Mouse (Mus musculus) kidney, postnatal 0 days (tissue): ENCODE measurements around the gene Gpr3. TPM values are rescaled to one million over a fixed set of nuclear protein-coding genes. Genes with fewer than 3 reads are reported as not detected.
A peak's percentile ranks its signal among the peaks of the same experiment; 100 is the strongest.

Source experiments
- ATAC-seq: fragments of 200-750 bp; cut with Nextera tagmentation; replicated peaks from 2 replicates; pipeline ENCODE4 v1.8.0; 2017; ENCODE audit warnings: low read depth, moderate number of reproducible peaks, moderate TSS enrichment, moderate library complexity; ENCODE audit not compliant: low FRiP score
- DNase-seq: peaks from one replicate; pipeline ENCODE4 v3.0.0-alpha.2; 2016; ENCODE audit warnings: low spot score
- H3K27ac ChIP-seq: fragments of 300-500 bp; sonication (generic); 2 replicates; pipeline ENCODE4 v1.5.1; 2014; ENCODE audit warnings: mild to moderate bottlenecking
- H3K27me3 ChIP-seq: fragments of 300-500 bp; sonication (generic); 2 replicates; pipeline ENCODE4 v1.6.1; 2014; ENCODE audit warnings: low read length, mixed read lengths; ENCODE audit not compliant: insufficient read depth
- H3K36me3 ChIP-seq: fragments of 300-500 bp; sonication (generic); 2 replicates; pipeline ENCODE4 v1.6.1; 2014; ENCODE audit warnings: low read length, mixed read lengths; ENCODE audit not compliant: insufficient read depth
- H3K4me1 ChIP-seq: fragments of 300-500 bp; sonication (generic); replicated peaks from 2 replicates; pipeline ENCODE4 v1.6.1; 2014; ENCODE audit warnings: antibody characterized with exemption, low read length, mixed read lengths; ENCODE audit not compliant: insufficient read depth
- H3K4me2 ChIP-seq: fragments of 300-500 bp; sonication (generic); 2 replicates; pipeline ENCODE4 v1.6.1; 2014; ENCODE audit warnings: mild to moderate bottlenecking, low read length, moderate library complexity, mixed read lengths
- H3K4me3 ChIP-seq: fragments of 300-500 bp; sonication (generic); replicated peaks from 2 replicates; pipeline ENCODE4 v1.5.1; 2014; ENCODE audit warnings: low read depth, low read length
- H3K9ac ChIP-seq: fragments of 300-500 bp; sonication (generic); 2 replicates; pipeline ENCODE4 v1.6.1; 2014; ENCODE audit warnings: low read depth, low read length
- H3K9me3 ChIP-seq: fragments of 300-500 bp; sonication (generic); replicated peaks from 2 replicates; pipeline ENCODE4 v1.6.1; 2016; ENCODE audit warnings: low read length, inconsistent platforms, mixed read lengths
- CTCF ChIP-seq: IDR thresholded peaks from 2 replicates; pipeline ENCODE4 v1.5.1; 2016; ENCODE audit warnings: antibody characterized with exemption, low read depth, mild to moderate bottlenecking, moderate library complexity
- WGBS: fragments of 180-500 bp; shearing (Covaris S2); extraction: QIAGEN DNeasy Blood & Tissue Kit; methylation state at CpG from one replicate; pipeline ENCODE4 v1.1.7; 2014; 5-methylcytosine and 5-hydroxymethylcytosine counted together
- polyA plus RNA-seq: library from polyadenylated mRNA; unstranded; fragments of >200 nt; fragmentation: Nextera tagmentation; extraction: Ambion mirVana; gene quantifications from 2 replicates; pipeline ENCODE4 v1.2.1, GENCODE M21; 2015

The Gpr3 gene
- polyA plus RNA-seq, 1 experiment from 2014 or later = 0.54 TPM

- Histone ChIP-seq H3K9ac (no peak overlapping the region), H3K36me3 (no peaks in the 10 kb centered on the region), H3K4me3 (no peak overlapping the region), H3K27ac (no peak overlapping the region), H3K27me3 (no peaks in the 10 kb centered on the region), H3K4me1 (peaks cover 12% of the 10 kb centered on the region; the same call in 1 of the 2 replicates), H3K4me2 (peak overlapping the region; percentile 99), H3K9me3 (no peaks in the 10 kb centered on the region)
- WGBS = 17% methylated on average over 10 of the region's 10 CpGs
- ATAC-seq (no peak), DNase-seq (no peak)
- no peak for TF ChIP-seq CTCF
Observed at GRCm38 (mm10) chr4:133213661-133214060, 1.3 kb upstream of the Gpr3 start.

GRCm38 (mm10) chr4:133213268-133213590 is 893 bp upstream of the Gpr3 start:
- no peaks in the 10 kb centered on the region for H3K36me3 ChIP-seq
- no peaks in the 10 kb centered on the region for H3K9me3 ChIP-seq
- no peak for DNase-seq
- no peak overlapping the region for H3K9ac ChIP-seq
- no peak overlapping the region for H3K27ac ChIP-seq
- 2% methylated on average over 9 of the region's 9 CpGs for WGBS
- no peak; the same call in 1 of the 2 replicates for TF ChIP-seq CTCF
- peak; percentile 63 for ATAC-seq
- H3K4me2 ChIP-seq = peak overlapping the region; percentile 99
- H3K4me3 ChIP-seq = 0 out of 2 replicates have a peak overlapping the region, but pooled peaks have one; percentile 51
- H3K4me1 ChIP-seq = peaks cover 12% of the 10 kb centered on the region; the same call in 1 of the 2 replicates
- no peaks in the 10 kb centered on the region for H3K27me3 ChIP-seq

- H3K9me3 ChIP-seq = no peaks in the 10 kb centered on the region
- H3K36me3 ChIP-seq = no peaks in the 10 kb centered on the region
- peaks cover 12% of the 10 kb centered on the region; the same call in 1 of the 2 replicates for H3K4me1 ChIP-seq
- peak; percentile 71 for DNase-seq
- peak overlapping the region; percentile 60 for H3K9ac ChIP-seq
- TF ChIP-seq CTCF = peak; percentile 48; the same call in 1 of the 2 replicates
- H3K4me3 ChIP-seq = peak overlapping the region; percentile 51
- H3K27me3 ChIP-seq = no peaks in the 10 kb centered on the region
- peak overlapping the region; percentile 99 for H3K4me2 ChIP-seq
- 2% methylated on average over 44 of the region's 44 CpGs for WGBS
- peak; percentile 50; the same call in 1 of the 2 replicates for ATAC-seq
- no peak overlapping the region for H3K27ac ChIP-seq
Observed at GRCm38 (mm10) chr4:133212562-133213267, 379 bp upstream of the Gpr3 start.

DNA sequence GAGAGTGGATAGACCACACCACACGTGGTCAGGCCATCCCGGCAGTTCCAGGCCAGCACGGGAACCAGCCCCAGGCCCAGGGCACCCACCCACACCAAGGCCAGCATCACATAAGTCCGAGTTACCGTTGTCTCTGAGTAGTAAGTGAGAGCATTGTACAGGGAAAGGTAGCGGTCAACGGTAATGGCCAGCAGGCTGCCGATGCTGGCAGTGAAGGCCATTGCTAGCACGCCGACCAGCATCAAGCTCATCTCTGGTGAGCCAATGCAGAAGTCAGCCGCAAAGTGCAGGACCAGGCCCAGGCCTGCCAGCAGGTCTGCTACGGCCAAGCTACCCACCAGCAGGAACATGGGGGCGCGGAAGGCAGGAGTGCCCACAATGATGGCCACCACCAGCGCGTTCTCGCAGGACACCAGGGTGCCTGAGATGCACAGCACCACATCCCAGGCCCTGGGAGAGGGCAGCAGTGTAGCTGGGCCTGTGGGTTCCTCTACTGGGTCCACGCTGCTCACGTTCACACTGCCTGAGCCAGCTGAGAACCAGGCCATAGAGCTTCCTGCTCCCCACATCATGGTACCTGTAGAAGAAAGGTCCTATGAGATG is 1.4 kb downstream of the Gpr3 start:
- Histone ChIP-seq H3K9me3 (no peaks in the 10 kb centered on the region), H3K27me3 (no peaks in the 10 kb centered on the region), H3K4me2 (no peak overlapping the region), H3K4me3 (no peak overlapping the region), H3K27ac (no peak overlapping the region), H3K4me1 (peaks cover 12% of the 10 kb centered on the region; the same call in 1 of the 2 replicates), H3K9ac (no peak overlapping the region), H3K36me3 (no peaks in the 10 kb centered on the region)
- no peak for DNase-seq
- no peak for ATAC-seq
- WGBS = 93% methylated on average over 19 of the region's 19 CpGs
- no peak for TF ChIP-seq CTCF

DNA sequence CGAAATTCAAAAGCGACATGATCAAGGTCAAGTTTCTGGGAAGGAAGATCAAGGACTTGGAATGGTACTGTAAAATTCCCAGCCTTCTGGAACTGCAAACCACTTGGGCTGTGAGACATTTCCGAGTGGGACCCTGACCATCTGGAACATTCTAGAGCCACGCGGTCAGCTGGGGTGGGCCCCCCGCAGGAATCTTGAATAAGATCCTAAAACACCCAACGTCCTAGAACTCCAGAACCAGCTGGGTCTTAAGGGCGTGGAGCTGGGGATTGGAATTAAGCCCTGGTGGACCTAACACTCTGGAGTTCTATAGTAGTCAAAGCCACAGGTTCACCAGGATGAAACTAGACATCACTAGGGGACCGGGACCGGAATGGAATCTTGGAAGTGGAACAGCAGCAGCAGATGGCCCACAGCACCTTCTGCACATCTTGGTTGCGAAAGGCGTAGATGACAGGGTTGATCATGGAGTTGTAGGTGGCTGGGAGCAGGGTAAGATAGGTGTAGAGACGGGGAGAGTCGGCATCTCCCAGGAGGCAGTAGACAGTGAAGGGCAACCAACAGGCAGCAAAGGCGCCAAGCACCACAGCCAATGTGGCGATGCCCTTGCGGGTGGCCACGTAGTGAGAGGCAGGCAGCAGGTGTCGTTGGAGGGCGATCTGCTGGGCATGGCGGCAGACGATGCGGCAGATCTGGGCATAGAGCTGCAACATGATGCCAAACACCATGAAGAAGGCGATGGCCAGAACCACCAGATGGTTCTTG is 2.1 kb downstream of the Gpr3 start:
- TF ChIP-seq CTCF = no peak
- ATAC-seq (no peak), DNase-seq (no peak)

DNA sequence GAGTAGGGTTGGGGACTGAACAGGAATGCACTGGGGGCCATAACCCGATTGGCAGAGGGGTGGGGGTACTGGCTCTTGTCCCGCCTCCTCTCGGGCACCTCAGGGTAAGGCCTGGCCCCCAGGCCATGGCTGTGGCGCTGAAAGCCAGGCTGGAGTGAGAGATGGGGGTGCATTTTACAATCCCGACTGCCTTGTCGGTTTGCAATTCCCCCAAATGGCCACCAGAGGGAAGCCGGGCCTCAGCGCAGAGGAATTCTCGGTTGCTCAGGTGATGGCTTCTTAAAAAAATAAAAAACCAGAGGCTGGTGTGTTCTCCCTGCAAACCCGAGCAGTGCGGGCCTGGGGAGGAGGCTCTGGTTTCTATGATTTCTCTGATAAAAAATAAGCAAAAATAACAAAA is 3.0 kb downstream of the Gpr3 start:
- H3K9me3 ChIP-seq = no peaks in the 10 kb centered on the region
- no peak overlapping the region for H3K4me3 ChIP-seq
- ATAC-seq (no peak), DNase-seq (peak; percentile 85)
- peaks cover 12% of the 10 kb centered on the region; the same call in 1 of the 2 replicates for H3K4me1 ChIP-seq
- no peaks in the 10 kb centered on the region for H3K36me3 ChIP-seq
- no peak overlapping the region for H3K9ac ChIP-seq
- H3K27ac ChIP-seq = no peak overlapping the region
- peak; percentile 92 for TF ChIP-seq CTCF
- no peaks in the 10 kb centered on the region for H3K27me3 ChIP-seq
- WGBS = 4% methylated on average over 11 of the region's 11 CpGs
- H3K4me2 ChIP-seq = no peak overlapping the region

More for the DNA sequence above, 2.1 kb downstream of the Gpr3 start:
- no peaks in the 10 kb centered on the region for H3K27me3 ChIP-seq
- H3K4me3 ChIP-seq = no peak overlapping the region
- 90% methylated on average over 24 of the region's 24 CpGs for WGBS
- H3K27ac ChIP-seq = no peak overlapping the region
- no peaks in the 10 kb centered on the region for H3K9me3 ChIP-seq
- no peaks in the 10 kb centered on the region for H3K36me3 ChIP-seq
- H3K4me1 ChIP-seq = peaks cover 12% of the 10 kb centered on the region; the same call in 1 of the 2 replicates
- H3K4me2 ChIP-seq = no peak overlapping the region
- no peak overlapping the region for H3K9ac ChIP-seq
